Mouse (Mus musculus): ENCODE measurements at regions not wholly inside any gene's neighbourhood (a gene's known extent, or its start where the extent isn't known, plus 50 kb on each side); places are given as distances from the start of the nearest gene placed in this dataset.
"Not testable (repeated sequence)": the region's sequence is repeated elsewhere in the genome, so short reads cannot be mapped to it uniquely, and the experiment has no call there.

GRCm38 (mm10) chr14:87612871-87613270 lies 196.4 kb downstream of the Tdrd3 start:
- Histone ChIP-seq H3K36me3 (ENCODE audit: control insufficient read depth, insufficient read depth) (no peaks in the 10 kb centered on the region), H3K27me3 (ENCODE audit: control insufficient read depth, insufficient read depth, low read length) (no peaks in the 10 kb centered on the region), H3K27ac (ENCODE audit: low read length) (no peak overlapping the region), H3K9me3 (replicated peaks; ENCODE audit: control insufficient read depth, low read length) (no peaks in the 10 kb centered on the region), H3K4me3 (ENCODE audit: low read length) (no peak overlapping the region), H3K4me1 (ENCODE audit: control insufficient read depth, insufficient read depth, low read length) (no peaks in the 10 kb centered on the region), H3K9ac (ENCODE audit: low read length) (no peak overlapping the region), H3K4me2 (ENCODE audit: low read depth, low read length) (no peak overlapping the region)
- no peak for ATAC-seq (replicated peaks; ENCODE audit: extremely low read depth, insufficient read depth, low FRiP score)
- 79% methylated on average over 4 of the region's 4 CpGs for WGBS

- Histone ChIP-seq H3K27ac (ENCODE audit: low read length) (no peak overlapping the region), H3K27me3 (ENCODE audit: control insufficient read depth, insufficient read depth, low read length) (no peaks in the 10 kb centered on the region), H3K4me2 (ENCODE audit: low read depth, low read length) (no peak overlapping the region), H3K9me3 (replicated peaks; ENCODE audit: control insufficient read depth, low read length) (no peaks in the 10 kb centered on the region), H3K4me1 (ENCODE audit: control insufficient read depth, insufficient read depth, low read length) (no peaks in the 10 kb centered on the region), H3K9ac (ENCODE audit: low read length) (no peak overlapping the region), H3K36me3 (ENCODE audit: control insufficient read depth, insufficient read depth) (no peaks in the 10 kb centered on the region), H3K4me3 (ENCODE audit: low read length) (no peak overlapping the region)
- 66% methylated on average over 5 of the region's 5 CpGs for WGBS
- ATAC-seq (replicated peaks; ENCODE audit: extremely low read depth, insufficient read depth, low FRiP score) = no peak
Observed at GRCm38 (mm10) chr14:87619368-87620035, 203.1 kb downstream of the Tdrd3 start.

- Histone ChIP-seq H3K4me2 (ENCODE audit: low read depth, low read length) (no peak overlapping the region), H3K27me3 (ENCODE audit: control insufficient read depth, insufficient read depth, low read length) (no peaks in the 10 kb centered on the region), H3K9me3 (replicated peaks; ENCODE audit: control insufficient read depth, low read length) (no peaks in the 10 kb centered on the region), H3K9ac (ENCODE audit: low read length) (no peak overlapping the region), H3K4me1 (ENCODE audit: control insufficient read depth, insufficient read depth, low read length) (no peaks in the 10 kb centered on the region), H3K36me3 (ENCODE audit: control insufficient read depth, insufficient read depth) (no peaks in the 10 kb centered on the region), H3K4me3 (ENCODE audit: low read length) (no peak overlapping the region), H3K27ac (ENCODE audit: low read length) (no peak overlapping the region)
- no peak for ATAC-seq (replicated peaks; ENCODE audit: extremely low read depth, insufficient read depth, low FRiP score)
- WGBS = 67% methylated on average over 7 of the region's 7 CpGs
Observed at GRCm38 (mm10) chr14:87631078-87631813, 214.8 kb downstream of the Tdrd3 start.

GRCm38 (mm10) chr14:87634596-87634995 lies 218.2 kb downstream of the Tdrd3 start:
- no peak overlapping the region for H3K4me3 ChIP-seq (ENCODE audit: low read length)
- no peaks in the 10 kb centered on the region for H3K9me3 ChIP-seq (replicated peaks; ENCODE audit: control insufficient read depth, low read length)
- 56% methylated on average over 3 of the region's 3 CpGs for WGBS
- ATAC-seq (replicated peaks; ENCODE audit: extremely low read depth, insufficient read depth, low FRiP score) = no peak
- H3K36me3 ChIP-seq (ENCODE audit: control insufficient read depth, insufficient read depth) = no peaks in the 10 kb centered on the region
- H3K9ac ChIP-seq (ENCODE audit: low read length) = no peak overlapping the region
- H3K4me1 ChIP-seq (ENCODE audit: control insufficient read depth, insufficient read depth, low read length) = no peaks in the 10 kb centered on the region
- no peak overlapping the region for H3K4me2 ChIP-seq (ENCODE audit: low read depth, low read length)
- no peak overlapping the region for H3K27ac ChIP-seq (ENCODE audit: low read length)
- no peaks in the 10 kb centered on the region for H3K27me3 ChIP-seq (ENCODE audit: control insufficient read depth, insufficient read depth, low read length)

GRCm38 (mm10) chr14:87637131-87637530 lies 220.7 kb downstream of the Tdrd3 start:
- H3K27ac ChIP-seq (ENCODE audit: low read length) = no peak overlapping the region
- no peak overlapping the region for H3K9ac ChIP-seq (ENCODE audit: low read length)
- no peak for ATAC-seq (replicated peaks; ENCODE audit: extremely low read depth, insufficient read depth, low FRiP score)
- no peak overlapping the region for H3K4me2 ChIP-seq (ENCODE audit: low read depth, low read length)
- no peaks in the 10 kb centered on the region for H3K9me3 ChIP-seq (replicated peaks; ENCODE audit: control insufficient read depth, low read length)
- no peaks in the 10 kb centered on the region for H3K27me3 ChIP-seq (ENCODE audit: control insufficient read depth, insufficient read depth, low read length)
- WGBS = 84% methylated on average over 2 of the region's 2 CpGs
- H3K4me3 ChIP-seq (ENCODE audit: low read length) = no peak overlapping the region
- H3K4me1 ChIP-seq (ENCODE audit: control insufficient read depth, insufficient read depth, low read length) = no peaks in the 10 kb centered on the region
- no peaks in the 10 kb centered on the region for H3K36me3 ChIP-seq (ENCODE audit: control insufficient read depth, insufficient read depth)

GRCm38 (mm10) chr14:87667910-87668309 lies 251.5 kb downstream of the Tdrd3 start:
- Histone ChIP-seq H3K36me3 (ENCODE audit: control insufficient read depth, insufficient read depth) (no peaks in the 10 kb centered on the region), H3K27me3 (ENCODE audit: control insufficient read depth, insufficient read depth, low read length) (no peaks in the 10 kb centered on the region), H3K4me1 (ENCODE audit: control insufficient read depth, insufficient read depth, low read length) (no peaks in the 10 kb centered on the region), H3K4me3 (ENCODE audit: low read length) (no peak overlapping the region), H3K4me2 (ENCODE audit: low read depth, low read length) (no peak overlapping the region), H3K9ac (ENCODE audit: low read length) (no peak overlapping the region), H3K9me3 (replicated peaks; ENCODE audit: control insufficient read depth, low read length) (no peaks in the 10 kb centered on the region), H3K27ac (ENCODE audit: low read length) (no peak overlapping the region)
- ATAC-seq (replicated peaks; ENCODE audit: extremely low read depth, insufficient read depth, low FRiP score) = no peak
- 76% methylated on average over 2 of the region's 2 CpGs for WGBS

- Histone ChIP-seq H3K4me1 (ENCODE audit: control insufficient read depth, insufficient read depth, low read length) (no peaks in the 10 kb centered on the region), H3K9ac (ENCODE audit: low read length) (no peak overlapping the region), H3K9me3 (replicated peaks; ENCODE audit: control insufficient read depth, low read length) (no peaks in the 10 kb centered on the region), H3K4me3 (ENCODE audit: low read length) (no peak overlapping the region), H3K27me3 (ENCODE audit: control insufficient read depth, insufficient read depth, low read length) (no peaks in the 10 kb centered on the region), H3K36me3 (ENCODE audit: control insufficient read depth, insufficient read depth) (no peaks in the 10 kb centered on the region), H3K27ac (ENCODE audit: low read length) (no peak overlapping the region), H3K4me2 (ENCODE audit: low read depth, low read length) (no peak overlapping the region)
- ATAC-seq (replicated peaks; ENCODE audit: extremely low read depth, insufficient read depth, low FRiP score) = no peak
- WGBS = 77% methylated on average over 2 of the region's 2 CpGs
Observed at GRCm38 (mm10) chr14:87669496-87669895, 253.1 kb downstream of the Tdrd3 start.

GRCm38 (mm10) chr14:87680788-87681187 lies 264.3 kb downstream of the Tdrd3 start:
- H3K9me3 ChIP-seq (replicated peaks; ENCODE audit: control insufficient read depth, low read length) = no peaks in the 10 kb centered on the region
- H3K27me3 ChIP-seq (ENCODE audit: control insufficient read depth, insufficient read depth, low read length) = no peaks in the 10 kb centered on the region
- H3K27ac ChIP-seq (ENCODE audit: low read length) = no peak overlapping the region
- no peaks in the 10 kb centered on the region for H3K36me3 ChIP-seq (ENCODE audit: control insufficient read depth, insufficient read depth)
- no peaks in the 10 kb centered on the region for H3K4me1 ChIP-seq (ENCODE audit: control insufficient read depth, insufficient read depth, low read length)
- H3K9ac ChIP-seq (ENCODE audit: low read length) = no peak overlapping the region
- ATAC-seq (replicated peaks; ENCODE audit: extremely low read depth, insufficient read depth, low FRiP score) = no peak
- H3K4me3 ChIP-seq (ENCODE audit: low read length) = no peak overlapping the region
- no peak overlapping the region for H3K4me2 ChIP-seq (ENCODE audit: low read depth, low read length)
- WGBS = 60% methylated on average over 3 of the region's 3 CpGs

- H3K4me2 ChIP-seq (ENCODE audit: low read depth, low read length); H3K4me3 ChIP-seq (ENCODE audit: low read length); H3K27me3 ChIP-seq (ENCODE audit: control insufficient read depth, insufficient read depth, low read length); H3K9ac ChIP-seq (ENCODE audit: low read length); H3K27ac ChIP-seq (ENCODE audit: low read length); H3K36me3 ChIP-seq (ENCODE audit: control insufficient read depth, insufficient read depth); H3K4me1 ChIP-seq (ENCODE audit: control insufficient read depth, insufficient read depth, low read length); ATAC-seq (replicated peaks; ENCODE audit: extremely low read depth, insufficient read depth, low FRiP score); H3K9me3 ChIP-seq (replicated peaks; ENCODE audit: control insufficient read depth, low read length): not testable (repeated sequence)
- 80% methylated on average over 4 of the region's 4 CpGs for WGBS
Observed at GRCm38 (mm10) chr14:87683091-87683806, 266.8 kb downstream of the Tdrd3 start.
